In the genomic region with DNA sequence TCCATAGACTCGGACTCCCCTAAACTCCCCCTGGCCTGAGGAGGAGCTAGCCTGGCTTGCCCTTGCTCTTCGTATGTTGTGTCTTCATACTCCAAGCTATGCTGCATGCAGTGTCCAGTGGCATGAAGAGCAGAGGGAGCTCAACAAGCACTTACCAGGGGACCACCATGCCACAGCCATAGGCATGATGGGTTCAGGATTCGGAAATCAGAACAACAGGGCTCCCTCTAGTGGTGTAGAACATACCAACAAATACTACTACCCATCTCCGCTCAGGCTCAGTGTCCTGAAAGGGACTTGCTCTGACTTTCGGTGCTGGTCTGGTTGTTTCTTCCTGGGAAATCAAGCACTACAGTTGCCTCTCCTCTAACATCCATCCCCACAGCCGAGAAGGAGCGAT, we compare ENCODE assay signal across 8 mouse cellular contexts.
DNase-seq lines count a peak whose midpoint lies in the region; ATAC-seq lines count a peak whose summit lies in the region.

No protein-coding gene starts in this region.

- no peak overlapping the region for H3K27ac ChIP-seq in forebrain, embryonic 15.5 days (replicated peaks)
- no peak overlapping the region for H3K27ac ChIP-seq in midbrain, embryonic 15.5 days

- no peaks in the 10 kb centered on the region for H3K36me3 ChIP-seq in forebrain, embryonic 15.5 days
- no peaks in the 10 kb centered on the region for H3K36me3 ChIP-seq in midbrain, embryonic 15.5 days (replicated peaks)

- H3K4me1 ChIP-seq in forebrain, embryonic 15.5 days, result peaks cover 12% of the 10 kb centered on the region
- peaks cover 10% of the 10 kb centered on the region for H3K4me1 ChIP-seq in midbrain, embryonic 15.5 days

- no peak overlapping the region for H3K9ac ChIP-seq in forebrain, embryonic 15.5 days (replicated peaks)
- no peak overlapping the region for H3K9ac ChIP-seq in midbrain, embryonic 15.5 days

- H3K4me2 ChIP-seq in forebrain, embryonic 15.5 days (replicated peaks), result no peak overlapping the region
- H3K4me2 ChIP-seq in midbrain, embryonic 15.5 days, result no peak overlapping the region

- no peaks in the 10 kb centered on the region for H3K9me3 ChIP-seq in forebrain, embryonic 15.5 days
- H3K9me3 ChIP-seq in midbrain, embryonic 15.5 days, result no peaks in the 10 kb centered on the region

- DNase-seq in cerebellum, adult 11-12 months, result no peak
- DNase-seq in 416B (ENCODE audit: low read depth), result peak; percentile 49
- peak; percentile 31 for DNase-seq in c-Kit-positive CD71-positive TER-119-positive erythroid progenitor cells, embryonic 14.5 days (ENCODE audit: low spot score)
- peak; percentile 52 for DNase-seq in kidney, adult 9 months
- DNase-seq in frontal cortex, postnatal 25 days (ENCODE audit: low spot score in 2 of 2), result no peak

- no peaks in the 10 kb centered on the region for H3K27me3 ChIP-seq in forebrain, embryonic 15.5 days
- H3K27me3 ChIP-seq in midbrain, embryonic 15.5 days (replicated peaks), result no peaks in the 10 kb centered on the region

- no peak overlapping the region for H3K4me3 ChIP-seq in forebrain, embryonic 15.5 days
- H3K4me3 ChIP-seq in midbrain, embryonic 15.5 days, result no peak overlapping the region

- peak; percentile 61; the same call in 1 of the 2 replicates for ATAC-seq in cerebellum, adult (ENCODE audit: insufficient number of reproducible peaks, low FRiP score, low TSS enrichment)
- peak; percentile 58; the same call in 1 of the 2 replicates for ATAC-seq in forebrain, embryonic 15.5 days (replicated peaks)
- ATAC-seq in midbrain, embryonic 15.5 days (replicated peaks), result peak; percentile 77

- 40% methylated on average over 7 of the region's 7 CpGs for WGBS in forebrain, embryonic 15.5 days
- WGBS in midbrain, embryonic 15.5 days, result 43% methylated on average over 7 of the region's 7 CpGs

Comparison
In these comparisons a context has a peak if more than half of its experiments do, and no peak if none do; other contexts are left out.
1. DNase-seq: peak in 416B (single experiment), c-Kit-positive CD71-positive TER-119-positive erythroid progenitor cells, embryonic 14.5 days (single experiment) and kidney, adult 9 months (single experiment); none in cerebellum, adult 11-12 months (single experiment) and frontal cortex, postnatal 25 days (0 of 2).
2. Peak in every context shown above with its lines, with median percentiles within 50 percentile points of each other: ATAC-seq.